Mouse (Mus musculus) liver, adult 2 months (tissue): ENCODE results near the gene Esm1.

Experiments
- CTCF ChIP-seq: fragments of 200-500 bp; IDR thresholded peaks from 2 replicates; pipeline ENCODE4 v1.5.1; 2011; ENCODE audit warnings: low read depth, low read length, control low read depth
- POLR2A ChIP-seq: fragments of 200-500 bp; IDR thresholded peaks from 2 replicates; pipeline ENCODE4 v1.6.1; 2011; ENCODE audit warnings: low read length, control low read depth; ENCODE audit not compliant: insufficient read depth; ENCODE audit errors: extremely low read depth

GRCm38 (mm10) chr13:113242129-113242528 is 32.7 kb downstream of the Esm1 start:
- no peak for TF ChIP-seq POLR2A
- no peak for TF ChIP-seq CTCF
